Mouse (Mus musculus) ES-E14 (cell line): ENCODE data around the gene Snn. TPM values are rescaled to one million over a fixed set of nuclear protein-coding genes. Genes with fewer than 3 reads are reported as not detected.

Experiments used
- DNase-seq: peaks from one replicate; pipeline ENCODE4 v3.0.0-alpha.2; 2013; ENCODE audit warnings: low read depth, low spot score
- H3K27ac ChIP-seq: 2 replicates; pipeline ENCODE4 v1.5.1; 2012; ENCODE audit warnings: low read depth, mild to moderate bottlenecking, low read length, moderate library complexity, mixed read lengths; ENCODE audit not compliant: poor library complexity, insufficient read depth, severe bottlenecking
- H3K36me3 ChIP-seq: 2 replicates; pipeline ENCODE4 v1.6.1; 2012; ENCODE audit warnings: mild to moderate bottlenecking, low read length, moderate library complexity, mixed read lengths; ENCODE audit not compliant: control insufficient read depth, poor library complexity, insufficient read depth, severe bottlenecking
- H3K4me1 ChIP-seq, 2 experiments: fragments of 150-350 bp in 1 of 2; sonication (generic) in 1 of 2; 2 replicates each; pipeline ENCODE4 v1.6.1; 2012; ENCODE audit warnings: low read length in 2 of 2, mild to moderate bottlenecking in 1 of 2, mixed read lengths in 1 of 2; ENCODE audit not compliant: control insufficient read depth in 2 of 2, insufficient read depth in 2 of 2, poor library complexity in 1 of 2
- H3K4me3 ChIP-seq, 2 experiments: fragments of 150-350 bp in 1 of 2; sonication (generic) in 1 of 2; 2 replicates each; pipeline ENCODE4 v1.5.1; 2012; ENCODE audit warnings: low read length in 2 of 2, low read depth in 1 of 2, mild to moderate bottlenecking in 1 of 2, mixed read lengths in 1 of 2; ENCODE audit not compliant: insufficient read depth in 1 of 2, poor library complexity in 1 of 2, severe bottlenecking in 1 of 2
- H3K9ac ChIP-seq: 2 replicates; pipeline ENCODE4 v1.6.1; 2012; ENCODE audit warnings: low read depth, mild to moderate bottlenecking, low read length, mixed read lengths; ENCODE audit not compliant: poor library complexity, insufficient read depth, severe bottlenecking
- H3K9me3 ChIP-seq: fragments of 150-350 bp; sonication (generic); 2 replicates; pipeline ENCODE4 v1.6.1; 2012; ENCODE audit warnings: low read depth, mild to moderate bottlenecking, low read length; ENCODE audit not compliant: control insufficient read depth, insufficient read depth
- CHD2 ChIP-seq: IDR thresholded peaks from 2 replicates; pipeline ENCODE4 v1.6.1; 2014; ENCODE audit warnings: mild to moderate bottlenecking, low read depth, low read length, inconsistent platforms
- HCFC1 ChIP-seq: IDR thresholded peaks from 2 replicates; pipeline ENCODE4 v1.6.1; 2012; ENCODE audit warnings: low read length, inconsistent platforms, borderline replicate concordance; ENCODE audit not compliant: insufficient read depth
- MAFK ChIP-seq: IDR thresholded peaks from 2 replicates; pipeline ENCODE4 v1.6.1; 2014; ENCODE audit warnings: mild to moderate bottlenecking, low read depth, low read length, inconsistent platforms; ENCODE audit not compliant: insufficient read depth
- ZC3H11A ChIP-seq: IDR thresholded peaks from 2 replicates; pipeline ENCODE4 v1.6.1; 2012; ENCODE audit warnings: low read depth, mild to moderate bottlenecking, inconsistent platforms, low read length, borderline replicate concordance
- ZNF384 ChIP-seq: IDR thresholded peaks from 2 replicates; pipeline ENCODE4 v1.6.1; 2012; ENCODE audit warnings: low read depth, low read length, inconsistent platforms
- in situ Hi-C, 2 experiments: fragments of 600-800 bp; cut with MboI; formaldehyde crosslinking; loops; one replicate each; pipeline ENCODE4 v1.15.1; 2025; ENCODE audit warnings: low sequenced_read_pairs in 2 of 2, inconsistent platforms in 1 of 2; ENCODE audit not compliant: unreplicated experiment in 2 of 2
- total RNA-seq: library from RNA; depleted of rRNA; stranded (reverse); fragments of 300-350 nt; gene quantifications from 2 replicates; pipeline ENCODE4 v1.2.3, GENCODE M21; 2012

The Snn gene
- total RNA-seq, 1 experiment, result 10.2 TPM

GRCm38 (mm10) chr16:11031320-11031719 is 29.4 kb upstream of the Snn start:
- H3K4me1 ChIP-seq, result no peaks in the 10 kb centered on the region

GRCm38 (mm10) chr16:11034193-11034803 is 26.4 kb upstream of the Snn start:
- Histone ChIP-seq H3K9me3 (no peaks in the 10 kb centered on the region), H3K27ac (no peak overlapping the region), H3K4me1 (no peaks in the 10 kb centered on the region; a peak in 1 of 4 replicates), H3K4me3 (no peak overlapping the region), H3K36me3 (no peaks in the 10 kb centered on the region), H3K9ac (no peak overlapping the region)
- peak; percentile 84 for DNase-seq
- in situ Hi-C loops, result no loop called here
- TF ChIP-seq ZC3H11A (peak; percentile 93), ZNF384 (peak; percentile 48; the same call in 1 of the 2 replicates), CHD2 (no peak), MAFK (no peak), HCFC1 (no peak)

More at GRCm38 (mm10) chr16:11031320-11031719, 29.4 kb upstream of the Snn start:
- H3K4me3 ChIP-seq, result no peak overlapping the region
- no peak overlapping the region for H3K27ac ChIP-seq
- TF ChIP-seq ZC3H11A (no peak), HCFC1 (no peak), MAFK (no peak)
- no peak for DNase-seq
- in situ Hi-C loops, result no loop called here
- H3K9ac ChIP-seq, result no peak overlapping the region
- H3K9me3 ChIP-seq, result no peaks in the 10 kb centered on the region
- H3K36me3 ChIP-seq, result no peaks in the 10 kb centered on the region

GRCm38 (mm10) chr16:11035273-11035672 is 25.5 kb upstream of the Snn start:
- DNase-seq, result no peak
- no peaks in the 10 kb centered on the region for H3K9me3 ChIP-seq
- H3K4me3 ChIP-seq, result no peak overlapping the region
- H3K9ac ChIP-seq, result no peak overlapping the region
- TF ChIP-seq HCFC1 (no peak), CHD2 (no peak), ZNF384 (no peak), MAFK (no peak), ZC3H11A (no peak)
- no peak overlapping the region for H3K27ac ChIP-seq
- H3K4me1 ChIP-seq, result no peaks in the 10 kb centered on the region; a peak in 1 of 4 replicates
- no peaks in the 10 kb centered on the region for H3K36me3 ChIP-seq
- in situ Hi-C loops, result no loop called here

GRCm38 (mm10) chr16:11035790-11036431 is 24.8 kb upstream of the Snn start:
- Histone ChIP-seq H3K9ac (no peak overlapping the region), H3K36me3 (no peaks in the 10 kb centered on the region), H3K4me3 (no peak overlapping the region), H3K9me3 (no peaks in the 10 kb centered on the region), H3K27ac (no peak overlapping the region), H3K4me1 (no peaks in the 10 kb centered on the region; a peak in 1 of 4 replicates)
- in situ Hi-C loops, result no loop called here
- DNase-seq, result peak; percentile 86
- TF ChIP-seq HCFC1 (no peak), MAFK (no peak), ZNF384 (no peak), ZC3H11A (peak; percentile 47; the same call in 1 of the 2 replicates)

GRCm38 (mm10) chr16:11040603-11041002 is 20.1 kb upstream of the Snn start:
- in situ Hi-C loops, result no loop called here
- no peak overlapping the region for H3K4me3 ChIP-seq

More at GRCm38 (mm10) chr16:11040603-11041002, 20.1 kb upstream of the Snn start:
- H3K9me3 ChIP-seq, result no peaks in the 10 kb centered on the region
- no peak overlapping the region for H3K27ac ChIP-seq
- no peaks in the 10 kb centered on the region; a peak in 1 of 4 replicates for H3K4me1 ChIP-seq
- DNase-seq, result no peak
- no peaks in the 10 kb centered on the region for H3K36me3 ChIP-seq
- TF ChIP-seq CHD2 (no peak), ZNF384 (no peak)
- no peak overlapping the region for H3K9ac ChIP-seq
